Mouse (Mus musculus) liver, embryonic 14.5 days (tissue): ENCODE measurements around the gene Gm3618.
"Not testable (repeated sequence)": the region's sequence is repeated elsewhere in the genome, so short reads cannot be mapped to it uniquely, and the experiment has no call there.

ENCODE experiments used
- CTCF ChIP-seq: IDR thresholded peaks from 2 replicates; pipeline ENCODE4 v1.5.1; 2016; ENCODE audit warnings: antibody characterized with exemption, low read depth, control low read depth
- EP300 ChIP-seq: IDR thresholded peaks from 2 replicates; pipeline ENCODE4 v1.6.1; 2016; ENCODE audit warnings: antibody characterized with exemption, low read depth

DNA sequence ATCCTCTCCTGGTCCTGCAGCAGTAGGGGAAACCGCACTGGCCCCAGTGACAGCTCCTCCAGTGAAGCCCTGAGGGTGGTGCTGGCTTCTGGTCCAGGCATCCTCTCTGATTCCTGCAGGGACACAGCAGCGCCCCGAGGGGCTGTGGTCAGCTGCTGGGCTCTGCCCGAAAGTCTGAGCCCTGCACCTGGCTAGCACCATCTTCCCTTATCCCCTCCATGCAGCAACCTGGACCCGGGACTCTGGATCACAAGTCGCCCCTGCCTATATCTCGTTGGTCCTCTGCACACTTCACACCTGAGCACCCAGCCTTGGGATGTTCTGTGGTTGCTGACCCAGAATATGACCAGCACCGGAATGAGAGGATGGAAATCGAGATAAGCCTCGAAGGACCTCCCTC, at the start of gene Gm3618:
- not testable (repeated sequence) for TF ChIP-seq CTCF, EP300
